Mouse (Mus musculus): ENCODE measurements around the gene Vamp5. TPM values are rescaled to one million over a fixed set of nuclear protein-coding genes. Genes with fewer than 3 reads are reported as not detected.

Vamp5 gene
- total and polyA plus RNA-seq, 3 experiments: 465 to 593 TPM; not detected in 1

GRCm38 (mm10) chr6:72414076-72414756 is 33.9 kb upstream of the Vamp5 start, which contains the start of gene Ggcx:
Gene Ggcx, plus strand, starts transcription at chr6:72414308.
- peak within 1 kb of the TSS; percentile 13 for H3K27ac ChIP-seq (ENCODE audit: control insufficient read depth, low read depth, low read length)
- peaks cover 12% of the 10 kb centered on the region for H3K79me2 ChIP-seq (ENCODE audit: control insufficient read depth, insufficient read depth, low read length, poor library complexity)
- peak; percentile 96 for DNase-seq (ENCODE audit: low read depth, low spot score)
- no peak for TF ChIP-seq E2F4 (IDR thresholded peaks at IDR 0.05; ENCODE audit: borderline replicate concordance, low read depth, low read length)
- TF ChIP-seq POLR2AphosphoS2 (IDR thresholded peaks at IDR 0.05; ENCODE audit: low read length): peak; percentile 84
- TF ChIP-seq ZKSCAN1 (IDR thresholded peaks at IDR 0.05; ENCODE audit: low read depth, low read length): no peak
- 0 out of 2 replicates have a peak, but pooled peaks have one; percentile 26 for TF ChIP-seq USF1 (IDR thresholded peaks at IDR 0.05; ENCODE audit: low read depth, low read length)
- TF ChIP-seq TCF12 (IDR thresholded peaks at IDR 0.05; ENCODE audit: low read depth, low read length): no peak
- peak in 1 of 2 experiments; percentile 29; a peak in 1 of 4 replicates for TF ChIP-seq EP300 (IDR thresholded peaks at IDR 0.05; ENCODE audit: low read depth in 1 of 2, low read length in 2 of 2)
- no peak for TF ChIP-seq GABPA (IDR thresholded peaks at IDR 0.05; ENCODE audit: low read depth, low read length)
- TF ChIP-seq UBTF (IDR thresholded peaks at IDR 0.05; ENCODE audit: borderline replicate concordance, insufficient read depth, low read depth, low read length): no peak
- peak; percentile 66 for TF ChIP-seq SIN3A (IDR thresholded peaks at IDR 0.05; ENCODE audit: low read length)
- TF ChIP-seq JUND (IDR thresholded peaks at IDR 0.05; ENCODE audit: low read depth, low read length): no peak
- no peak for TF ChIP-seq CHD1 (IDR thresholded peaks at IDR 0.05; ENCODE audit: low read depth, low read length)
- peak; percentile 68; the same call in 1 of the 2 replicates for TF ChIP-seq KAT2A (conservative IDR thresholded peaks at IDR 0.05; ENCODE audit: low read depth, low read length)
- no peak for TF ChIP-seq ZC3H11A (IDR thresholded peaks at IDR 0.05; ENCODE audit: low read depth, low read length)
- TF ChIP-seq NELFE (IDR thresholded peaks at IDR 0.05; ENCODE audit: low read depth, low read length): peak; percentile 77
- 0 out of 2 replicates have a peak, but pooled peaks have one; percentile 11 for TF ChIP-seq MYC (IDR thresholded peaks at IDR 0.05; ENCODE audit: low read depth, low read length)
- no peak for TF ChIP-seq GATA1 (IDR thresholded peaks at IDR 0.05; ENCODE audit: low read depth, low read length)
- TF ChIP-seq ZNF384 (IDR thresholded peaks at IDR 0.05; ENCODE audit: low read depth, low read length): no peak
- peak; percentile 48 for TF ChIP-seq MAX (IDR thresholded peaks at IDR 0.05; ENCODE audit: low read length)
- TF ChIP-seq MEF2A (IDR thresholded peaks at IDR 0.05; ENCODE audit: extremely low read depth, insufficient replicate concordance, low read depth, low read length, poor library complexity, severe bottlenecking): no peak
- TF ChIP-seq ETS1 (IDR thresholded peaks at IDR 0.05; ENCODE audit: low read depth, low read length): peak; percentile 26; the same call in 1 of the 2 replicates
- TF ChIP-seq MXI1 (IDR thresholded peaks at IDR 0.05; ENCODE audit: low read depth, low read length): peak; percentile 36; the same call in 1 of the 2 replicates
- TF ChIP-seq CTCF (IDR thresholded peaks at IDR 0.05 in 2 of 3, conservative IDR thresholded peaks at IDR 0.05 in 1 of 3; ENCODE audit: control insufficient read depth in 1 of 3, insufficient read depth in 1 of 3, low read depth in 2 of 3, low read length in 3 of 3, poor library complexity in 1 of 3, severe bottlenecking in 1 of 3): no peak
- TF ChIP-seq MAZ (IDR thresholded peaks at IDR 0.05; ENCODE audit: low read depth, low read length): peak; percentile 87
- 0 out of 2 replicates have a peak, but pooled peaks have one; percentile 67 for TF ChIP-seq TBP (IDR thresholded peaks at IDR 0.05; ENCODE audit: low read depth, low read length)
- TF ChIP-seq NRF1 (IDR thresholded peaks at IDR 0.05; ENCODE audit: insufficient read depth, low read depth, low read length, poor library complexity, severe bottlenecking): peak; percentile 36; the same call in 1 of the 2 replicates
- TF ChIP-seq ELF1 (IDR thresholded peaks at IDR 0.05; ENCODE audit: low read depth, low read length): peak; percentile 83
- TF ChIP-seq BHLHE40 (IDR thresholded peaks at IDR 0.05; ENCODE audit: borderline replicate concordance, low read depth, low read length): no peak
- peak; percentile 56; the same call in 1 of the 2 replicates for TF ChIP-seq ZMIZ1 (IDR thresholded peaks at IDR 0.05; ENCODE audit: low read depth, low read length)
- 0 out of 2 replicates have a peak, but pooled peaks have one; percentile 15 for TF ChIP-seq RCOR1 (IDR thresholded peaks at IDR 0.05; ENCODE audit: low read depth, low read length)
- peak; percentile 75 to 85 for TF ChIP-seq POLR2A (IDR thresholded peaks at IDR 0.05; ENCODE audit: control insufficient read depth in 1 of 2, insufficient read depth in 1 of 2, low read depth in 1 of 2, low read length in 2 of 2, poor library complexity in 1 of 2)
- TF ChIP-seq HCFC1 (IDR thresholded peaks at IDR 0.05; ENCODE audit: low read depth, low read length): peak; percentile 86
- TF ChIP-seq SMC3 (IDR thresholded peaks at IDR 0.05; ENCODE audit: low read depth, low read length): peak; percentile 1; the same call in 1 of the 2 replicates
- TF ChIP-seq TAL1 (IDR thresholded peaks at IDR 0.05; ENCODE audit: low read length): no peak
- no peak for TF ChIP-seq POLR2AphosphoS5 (IDR thresholded peaks at IDR 0.05; ENCODE audit: borderline replicate concordance, low read depth, low read length)
- TF ChIP-seq USF2 (IDR thresholded peaks at IDR 0.05; ENCODE audit: borderline replicate concordance in 1 of 2, insufficient read depth in 1 of 2, low read depth in 1 of 2, low read length in 2 of 2): no peak

More at GRCm38 (mm10) chr6:72414076-72414756, 33.9 kb upstream of the Vamp5 start, which contains the start of gene Ggcx:
- peaks cover 0 to 7% of the 10 kb centered on the region in 2 experiments; a peak in 2 of 4 replicates for H3K36me3 ChIP-seq (ENCODE audit: control insufficient read depth in 1 of 2, insufficient read depth in 2 of 2, low read length in 2 of 2)
- H3K4me1 ChIP-seq (ENCODE audit: control insufficient read depth in 1 of 2, insufficient read depth in 2 of 2, low read length in 2 of 2): peaks cover 2 to 5% of the 10 kb centered on the region in 2 experiments; a peak in 3 of 4 replicates
- H3K9me3 ChIP-seq (replicated peaks; ENCODE audit: insufficient read depth, low read length): no peaks in the 10 kb centered on the region
- peak within 1 kb of the TSS; percentile 85 to 100 for H3K4me3 ChIP-seq (ENCODE audit: control insufficient read depth in 1 of 2, insufficient read depth in 1 of 2, low read depth in 2 of 2, low read length in 2 of 2)
- H3K9ac ChIP-seq (ENCODE audit: control insufficient read depth, low read depth, low read length, poor library complexity, severe bottlenecking): peak within 1 kb of the TSS; percentile 83
- H3K27me3 ChIP-seq (ENCODE audit: control insufficient read depth in 1 of 2, insufficient read depth in 2 of 2, low read length in 2 of 2): no peaks in the 10 kb centered on the region

Measured in MEL (cell line).